Mouse (Mus musculus) heart, adult 2 months (tissue): Measurements from ENCODE around the gene Phldb2. TPM values are rescaled to one million over a fixed set of nuclear protein-coding genes. Genes with fewer than 3 reads are reported as not detected.

ENCODE experiments used
- DNase-seq, 2 experiments: peaks; one replicate each; pipeline ENCODE4 v3.0.0; 2021
- H3K27ac ChIP-seq: fragments of 200-600 bp; 2 replicates; pipeline ENCODE4 v1.8.1; 2022
- H3K27me3 ChIP-seq: fragments of 200-500 bp; 2 replicates; pipeline ENCODE4 v1.6.1; 2012; ENCODE audit warnings: mild to moderate bottlenecking, low read length, inconsistent platforms, mixed read lengths; ENCODE audit not compliant: control insufficient read depth, insufficient read depth
- H3K36me3 ChIP-seq: fragments of 200-500 bp; 2 replicates; pipeline ENCODE4 v1.6.1; 2012; ENCODE audit warnings: low read length, inconsistent platforms; ENCODE audit not compliant: control insufficient read depth, insufficient read depth
- H3K4me1 ChIP-seq: fragments of 200-500 bp; 2 replicates; pipeline ENCODE4 v1.6.1; 2011; ENCODE audit warnings: low read length; ENCODE audit not compliant: control insufficient read depth, insufficient read depth
- H3K4me3 ChIP-seq: fragments of 200-600 bp; 2 replicates; pipeline ENCODE4 v1.8.1; 2022
- H3K79me2 ChIP-seq: fragments of 200-500 bp; replicated peaks from 2 replicates; pipeline ENCODE4 v1.6.1; 2012; ENCODE audit warnings: mild to moderate bottlenecking, inconsistent platforms, low read length, moderate library complexity, mixed read lengths; ENCODE audit not compliant: control insufficient read depth, insufficient read depth
- H3K9ac ChIP-seq: fragments of 200-500 bp; 2 replicates; pipeline ENCODE4 v1.6.1; 2012; ENCODE audit warnings: low read depth, mild to moderate bottlenecking, control low read depth, inconsistent platforms, low read length, mixed read lengths
- CTCF ChIP-seq: fragments of 200-600 bp; IDR thresholded peaks from 2 replicates; pipeline ENCODE4 v1.8.1; 2022; ENCODE audit warnings: antibody characterized with exemption, mild to moderate bottlenecking, moderate library complexity
- EP300 ChIP-seq: fragments of 200-500 bp; IDR thresholded peaks from 2 replicates; pipeline ENCODE4 v1.6.1; 2011; ENCODE audit warnings: low read depth, low read length, control low read depth; ENCODE audit not compliant: insufficient read depth
- POLR2A ChIP-seq: fragments of 200-500 bp; IDR thresholded peaks from 2 replicates; pipeline ENCODE4 v1.6.1; 2011; ENCODE audit warnings: mild to moderate bottlenecking, low read depth, low read length, control low read depth; ENCODE audit not compliant: insufficient read depth
- WGBS: fragments of 180-500 bp; shearing (Covaris S2); methylation state at CpG from one replicate; pipeline ENCODE4 v1.1.7; 2018; 5-methylcytosine and 5-hydroxymethylcytosine counted together
- intact Hi-C: fragments of 180-260 bp; cut with DNase I; formaldehyde crosslinking; loops from one replicate; pipeline ENCODE4 v1.15.1; 2025
- polyA plus RNA-seq: library from polyadenylated mRNA; depleted of rRNA; stranded (reverse); fragments of >200 nt; gene quantifications from 2 replicates; pipeline ENCODE4 v1.2.3, GENCODE M21; 2012
- total RNA-seq, 2 experiments: library from RNA; stranded (reverse); gene quantifications; 2 replicates each; pipeline ENCODE4 v1.2.3; 2021

Phldb2 gene
- total and polyA plus RNA-seq, 3 experiments = 3.6 to 13.0 (median 10.9) TPM

- Histone ChIP-seq H3K79me2 (peaks cover 5% of the 10 kb centered on the region), H3K9ac (no peak overlapping the region), H3K27ac (peak overlapping the region; percentile 3; the same call in 1 of the 2 replicates), H3K4me1 (peaks cover 24% of the 10 kb centered on the region), H3K4me3 (no peak overlapping the region), H3K27me3 (no peaks in the 10 kb centered on the region), H3K36me3 (peaks cover 34% of the 10 kb centered on the region)
- no peak for DNase-seq
- TF ChIP-seq CTCF = no peak
- no peak for TF ChIP-seq EP300
- TF ChIP-seq POLR2A = no peak
- intact Hi-C loops = loop anchor here (5.0 kb wide), 1 partner anchor 81 kb away; no protein-coding TSS in a partner anchor
- 89% methylated on average over 3 of the region's 3 CpGs for WGBS
Observed at GRCm38 (mm10) chr16:45841016-45841415, 112.4 kb downstream of the Phldb2 start.

- DNase-seq = peak; percentile 26 to 54
- Histone ChIP-seq H3K36me3 (peaks cover 34% of the 10 kb centered on the region), H3K4me3 (no peak overlapping the region), H3K4me1 (peaks cover 20% of the 10 kb centered on the region), H3K27ac (peak overlapping the region; percentile 73), H3K9ac (no peak overlapping the region), H3K79me2 (peaks cover 6% of the 10 kb centered on the region), H3K27me3 (no peaks in the 10 kb centered on the region)
- intact Hi-C loops = no loop called here
- WGBS = 12% methylated on average over 5 of the region's 5 CpGs
- TF ChIP-seq CTCF (no peak), POLR2A (no peak), EP300 (0 out of 2 replicates have a peak, but pooled peaks have one; percentile 32)
Observed at GRCm38 (mm10) chr16:45837541-45838342, 115.7 kb downstream of the Phldb2 start.

GRCm38 (mm10) chr16:45832747-45833108 is 120.7 kb downstream of the Phldb2 start:
- peaks cover 4% of the 10 kb centered on the region; the same call in 1 of the 2 replicates for H3K79me2 ChIP-seq
- H3K27me3 ChIP-seq = no peaks in the 10 kb centered on the region
- no peak overlapping the region for H3K4me3 ChIP-seq
- TF ChIP-seq POLR2A (no peak), CTCF (no peak), EP300 (no peak)
- DNase-seq = no peak
- intact Hi-C loops = no loop called here
- H3K27ac ChIP-seq = peak overlapping the region; percentile 61
- WGBS = 22% methylated on average over 6 of the region's 6 CpGs
- H3K4me1 ChIP-seq = peaks cover 7% of the 10 kb centered on the region
- H3K9ac ChIP-seq = peak overlapping the region; percentile 35; the same call in 1 of the 2 replicates
- peaks cover 11% of the 10 kb centered on the region for H3K36me3 ChIP-seq

GRCm38 (mm10) chr16:45832061-45832746 is 121.2 kb downstream of the Phldb2 start:
- Histone ChIP-seq H3K27me3 (no peaks in the 10 kb centered on the region), H3K36me3 (peaks cover 7% of the 10 kb centered on the region), H3K4me3 (no peak overlapping the region), H3K9ac (no peak overlapping the region), H3K27ac (peak overlapping the region; percentile 61), H3K79me2 (peaks cover 6% of the 10 kb centered on the region; the same call in 1 of the 2 replicates), H3K4me1 (peaks cover 5% of the 10 kb centered on the region)
- DNase-seq = no peak
- intact Hi-C loops = no loop called here
- WGBS = 34% methylated on average over 8 of the region's 8 CpGs
- peak; percentile 20; the same call in 1 of the 2 replicates for TF ChIP-seq POLR2A
- peak; percentile 59 for TF ChIP-seq CTCF
- TF ChIP-seq EP300 = no peak

GRCm38 (mm10) chr16:45831094-45831872 is 122.1 kb downstream of the Phldb2 start:
- no peak for TF ChIP-seq CTCF
- intact Hi-C loops = no loop called here
- no peak overlapping the region for H3K9ac ChIP-seq

More at GRCm38 (mm10) chr16:45831094-45831872, 122.1 kb downstream of the Phldb2 start:
- Histone ChIP-seq H3K27ac (peak overlapping the region; percentile 61), H3K4me1 (peaks cover 5% of the 10 kb centered on the region), H3K79me2 (peaks cover 4% of the 10 kb centered on the region; the same call in 1 of the 2 replicates), H3K4me3 (no peak overlapping the region), H3K36me3 (peaks cover 4% of the 10 kb centered on the region), H3K27me3 (no peaks in the 10 kb centered on the region)
- WGBS = 68% methylated on average over 4 of the region's 4 CpGs
- no peak for DNase-seq
